Mouse (Mus musculus): ENCODE measurements at regions not wholly inside any gene's neighbourhood (a gene's known extent, or its start where the extent isn't known, plus 50 kb on each side); places are given as distances from the start of the nearest gene placed in this dataset.

GRCm38 (mm10) chr12:30831383-30831782, 52.7 kb upstream of the Alkal2 start:
- H3K9ac ChIP-seq (ENCODE audit: control insufficient read depth, low read depth, low read length, poor library complexity, severe bottlenecking), result no peak overlapping the region
- H3K4me3 ChIP-seq (ENCODE audit: control insufficient read depth in 1 of 2, insufficient read depth in 1 of 2, low read depth in 2 of 2, low read length in 2 of 2), result no peak overlapping the region
- TF ChIP-seq MYB (IDR thresholded peaks at IDR 0.05; ENCODE audit: low read depth, low read length) (no peak), SIN3A (IDR thresholded peaks at IDR 0.05; ENCODE audit: low read length) (no peak), RAD21 (IDR thresholded peaks at IDR 0.05; ENCODE audit: low read depth, low read length) (no peak), NELFE (IDR thresholded peaks at IDR 0.05; ENCODE audit: low read depth, low read length) (no peak), POLR2AphosphoS5 (IDR thresholded peaks at IDR 0.05; ENCODE audit: borderline replicate concordance, low read depth, low read length) (no peak), TAL1 (IDR thresholded peaks at IDR 0.05; ENCODE audit: low read length) (no peak), ZC3H11A (IDR thresholded peaks at IDR 0.05; ENCODE audit: low read depth, low read length) (no peak), RCOR1 (IDR thresholded peaks at IDR 0.05; ENCODE audit: low read depth, low read length) (no peak), ZNF384 (IDR thresholded peaks at IDR 0.05; ENCODE audit: low read depth, low read length) (no peak), MAZ (IDR thresholded peaks at IDR 0.05; ENCODE audit: low read depth, low read length) (no peak), ZMIZ1 (IDR thresholded peaks at IDR 0.05; ENCODE audit: low read depth, low read length) (no peak), MAFK (IDR thresholded peaks at IDR 0.05; ENCODE audit: borderline replicate concordance, low read depth, low read length) (no peak)
- no peak overlapping the region for H3K27ac ChIP-seq (ENCODE audit: control insufficient read depth, low read depth, low read length)
- no peaks in the 10 kb centered on the region for H3K4me1 ChIP-seq (ENCODE audit: control insufficient read depth in 1 of 2, insufficient read depth in 2 of 2, low read length in 2 of 2)
- H3K79me2 ChIP-seq (ENCODE audit: control insufficient read depth, insufficient read depth, low read length, poor library complexity), result no peaks in the 10 kb centered on the region
- no peaks in the 10 kb centered on the region for H3K36me3 ChIP-seq (ENCODE audit: control insufficient read depth in 1 of 2, insufficient read depth in 2 of 2, low read length in 2 of 2)
- no peaks in the 10 kb centered on the region for H3K27me3 ChIP-seq (ENCODE audit: control insufficient read depth in 1 of 2, insufficient read depth in 2 of 2, low read length in 2 of 2)
- DNase-seq (ENCODE audit: low read depth, low spot score), result no peak
- no peaks in the 10 kb centered on the region for H3K9me3 ChIP-seq (replicated peaks; ENCODE audit: insufficient read depth, low read length)

Data from MEL (cell line).